Mouse (Mus musculus) midbrain, embryonic 12.5 days (tissue): Measurements from ENCODE around the gene Lrp1. TPM values are rescaled to one million over a fixed set of nuclear protein-coding genes. Genes with fewer than 3 reads are reported as not detected.

Experiments
- ATAC-seq: fragments of 200-750 bp; cut with Nextera tagmentation; 2 replicates; pipeline ENCODE4 v1.8.0; 2017; ENCODE audit warnings: low read depth, moderate TSS enrichment, moderate library complexity; ENCODE audit not compliant: low FRiP score
- H3K27ac ChIP-seq: fragments of 300-500 bp; sonication (generic); replicated peaks from 2 replicates; pipeline ENCODE4 v1.5.1; 2016; ENCODE audit warnings: mild to moderate bottlenecking
- H3K27me3 ChIP-seq: fragments of 300-500 bp; sonication (generic); 2 replicates; pipeline ENCODE4 v1.6.1; 2016; ENCODE audit warnings: mild to moderate bottlenecking
- H3K36me3 ChIP-seq: fragments of 300-500 bp; sonication (generic); 2 replicates; pipeline ENCODE4 v1.6.1; 2016
- H3K4me1 ChIP-seq: fragments of 300-500 bp; sonication (generic); 2 replicates; pipeline ENCODE4 v1.6.1; 2016
- H3K4me2 ChIP-seq: fragments of 300-500 bp; sonication (generic); replicated peaks from 2 replicates; pipeline ENCODE4 v1.6.1; 2016; ENCODE audit warnings: mild to moderate bottlenecking, moderate library complexity
- H3K4me3 ChIP-seq: fragments of 300-500 bp; sonication (generic); 2 replicates; pipeline ENCODE4 v1.5.1; 2016; ENCODE audit warnings: mild to moderate bottlenecking
- H3K9ac ChIP-seq: fragments of 300-500 bp; sonication (generic); replicated peaks from 2 replicates; pipeline ENCODE4 v1.6.1; 2016; ENCODE audit warnings: mild to moderate bottlenecking, moderate library complexity
- H3K9me3 ChIP-seq: fragments of 300-500 bp; sonication (generic); 2 replicates; pipeline ENCODE4 v1.6.1; 2016; ENCODE audit warnings: mild to moderate bottlenecking
- WGBS: fragments of 180-500 bp; shearing (Covaris S2); methylation state at CpG from one replicate; pipeline ENCODE4 v1.1.7; 2016; 5-methylcytosine and 5-hydroxymethylcytosine counted together
- polyA plus RNA-seq: library from polyadenylated mRNA; unstranded; fragments of >200 nt; fragmentation: Nextera tagmentation; extraction: Ambion mirVana; gene quantifications from 2 replicates; pipeline ENCODE4 v1.2.1, GENCODE M21; 2016

Lrp1 gene
- polyA plus RNA-seq, 1 experiment from 2014 or later = 98.1 TPM

- no peak overlapping the region for H3K9ac ChIP-seq
- H3K4me2 ChIP-seq = no peak overlapping the region
- 93% methylated on average over 30 of the region's 30 CpGs for WGBS
- no peak for ATAC-seq
- H3K27me3 ChIP-seq = no peaks in the 10 kb centered on the region
- H3K27ac ChIP-seq = no peak overlapping the region
- no peak overlapping the region for H3K4me3 ChIP-seq
- no peaks in the 10 kb centered on the region for H3K9me3 ChIP-seq
- peaks cover 65% of the 10 kb centered on the region for H3K36me3 ChIP-seq
- H3K4me1 ChIP-seq = peaks cover 12% of the 10 kb centered on the region
These were observed 25.8 kb downstream of the Lrp1 start for GRCm38 (mm10) chr10:127594930-127595715.

GRCm38 (mm10) chr10:127594405-127594804 is 26.5 kb downstream of the Lrp1 start:
- no peak for ATAC-seq
- Histone ChIP-seq H3K4me3 (no peak overlapping the region), H3K27ac (no peak overlapping the region), H3K9me3 (no peaks in the 10 kb centered on the region), H3K4me2 (no peak overlapping the region), H3K27me3 (no peaks in the 10 kb centered on the region), H3K36me3 (peaks cover 70% of the 10 kb centered on the region), H3K4me1 (peaks cover 12% of the 10 kb centered on the region), H3K9ac (no peak overlapping the region)
- 91% methylated on average over 8 of the region's 8 CpGs for WGBS

- WGBS = 93% methylated on average over 13 of the region's 13 CpGs
- H3K27ac ChIP-seq = no peak overlapping the region
These were observed 28.1 kb downstream of the Lrp1 start for GRCm38 (mm10) chr10:127592850-127593249.

GRCm38 (mm10) chr10:127592423-127592822 is 28.5 kb downstream of the Lrp1 start:
- Histone ChIP-seq H3K9me3 (no peaks in the 10 kb centered on the region), H3K27me3 (no peaks in the 10 kb centered on the region), H3K4me3 (no peak overlapping the region), H3K4me2 (no peak overlapping the region), H3K4me1 (peaks cover 9% of the 10 kb centered on the region), H3K36me3 (peaks cover 84% of the 10 kb centered on the region), H3K9ac (no peak overlapping the region), H3K27ac (no peak overlapping the region)
- no peak for ATAC-seq
- WGBS = 96% methylated on average over 7 of the region's 7 CpGs

More at GRCm38 (mm10) chr10:127592850-127593249, 28.1 kb downstream of the Lrp1 start:
- no peak for ATAC-seq
- H3K27me3 ChIP-seq = no peaks in the 10 kb centered on the region
- H3K4me2 ChIP-seq = no peak overlapping the region
- H3K9ac ChIP-seq = no peak overlapping the region
- no peak overlapping the region for H3K4me3 ChIP-seq
- H3K4me1 ChIP-seq = peaks cover 9% of the 10 kb centered on the region
- peaks cover 80% of the 10 kb centered on the region for H3K36me3 ChIP-seq
- no peaks in the 10 kb centered on the region for H3K9me3 ChIP-seq

DNA sequence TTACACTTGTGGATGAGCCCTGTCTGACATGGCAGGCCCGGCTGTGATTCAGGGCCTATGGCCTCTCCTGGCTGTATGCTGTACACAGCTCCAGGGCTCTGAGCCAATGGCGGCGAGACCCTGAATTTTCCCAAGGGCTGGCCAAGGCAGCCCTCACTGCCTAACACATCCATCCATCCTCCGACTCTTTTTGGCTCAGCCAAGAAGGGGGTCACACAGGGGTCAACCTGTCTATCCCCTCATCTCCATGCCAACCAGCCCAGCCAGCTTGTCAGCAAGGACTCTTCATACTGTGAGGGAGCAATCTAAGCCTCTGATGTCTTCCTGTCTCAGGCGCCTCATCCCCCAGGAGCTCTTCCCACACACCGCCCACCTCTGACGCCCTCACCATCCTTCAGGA is 29.4 kb downstream of the Lrp1 start:
- peaks cover 4% of the 10 kb centered on the region for H3K4me1 ChIP-seq
- H3K27me3 ChIP-seq = no peaks in the 10 kb centered on the region
- 0 out of 2 replicates have a peak, but pooled peaks have one; percentile 4 for ATAC-seq
- H3K4me2 ChIP-seq = no peak overlapping the region
- no peak overlapping the region for H3K4me3 ChIP-seq
- H3K9ac ChIP-seq = no peak overlapping the region
- WGBS = 51% methylated on average over 7 of the region's 7 CpGs
- no peaks in the 10 kb centered on the region for H3K9me3 ChIP-seq
- peaks cover 90% of the 10 kb centered on the region for H3K36me3 ChIP-seq
- H3K27ac ChIP-seq = no peak overlapping the region

GRCm38 (mm10) chr10:127590831-127591451 is 30.0 kb downstream of the Lrp1 start:
- H3K36me3 ChIP-seq = peaks cover 94% of the 10 kb centered on the region
- WGBS = 93% methylated on average over 7 of the region's 7 CpGs
- H3K9me3 ChIP-seq = no peaks in the 10 kb centered on the region
- H3K27me3 ChIP-seq = no peaks in the 10 kb centered on the region
- no peak overlapping the region for H3K4me2 ChIP-seq
- H3K4me3 ChIP-seq = no peak overlapping the region
- H3K4me1 ChIP-seq = no peaks in the 10 kb centered on the region
- H3K27ac ChIP-seq = no peak overlapping the region
- no peak overlapping the region for H3K9ac ChIP-seq
- no peak for ATAC-seq

GRCm38 (mm10) chr10:127590256-127590655 is 30.7 kb downstream of the Lrp1 start:
- Histone ChIP-seq H3K27me3 (no peaks in the 10 kb centered on the region), H3K4me1 (no peaks in the 10 kb centered on the region), H3K27ac (no peak overlapping the region), H3K9ac (no peak overlapping the region), H3K4me2 (no peak overlapping the region), H3K4me3 (no peak overlapping the region), H3K9me3 (no peaks in the 10 kb centered on the region), H3K36me3 (peaks cover 97% of the 10 kb centered on the region)
- 93% methylated on average over 10 of the region's 12 CpGs for WGBS
- no peak for ATAC-seq

GRCm38 (mm10) chr10:127587776-127588175 is 33.2 kb downstream of the Lrp1 start:
- Histone ChIP-seq H3K9ac (no peak overlapping the region), H3K27ac (no peak overlapping the region), H3K4me2 (no peak overlapping the region), H3K9me3 (no peaks in the 10 kb centered on the region), H3K4me3 (no peak overlapping the region), H3K4me1 (no peaks in the 10 kb centered on the region), H3K27me3 (no peaks in the 10 kb centered on the region), H3K36me3 (peaks cover 97% of the 10 kb centered on the region)
- 93% methylated on average over 8 of the region's 8 CpGs for WGBS
- ATAC-seq = no peak

DNA sequence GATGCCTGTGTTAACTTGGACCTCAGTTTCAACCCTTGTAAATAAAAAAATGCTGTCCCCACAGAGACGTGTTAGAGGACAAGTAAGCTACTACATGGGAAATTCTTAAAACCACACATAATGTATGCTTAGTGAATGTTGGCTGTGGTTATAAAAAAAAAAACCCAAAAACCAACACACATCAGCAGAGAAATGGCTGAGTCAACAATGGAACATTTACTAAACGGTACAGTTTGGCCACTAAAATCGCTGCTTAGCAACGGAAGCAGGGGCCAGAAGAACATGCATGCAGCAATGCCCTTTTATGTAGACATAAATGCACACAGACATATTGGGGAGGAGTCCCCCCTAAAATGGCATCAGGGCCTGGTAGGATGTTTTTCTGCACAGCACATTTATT is 34.7 kb downstream of the Lrp1 start:
- no peaks in the 10 kb centered on the region for H3K4me1 ChIP-seq
- no peak overlapping the region for H3K9ac ChIP-seq
- ATAC-seq = no peak
- WGBS = 91% methylated on average over 4 of the region's 4 CpGs
- H3K4me2 ChIP-seq = no peak overlapping the region
- H3K36me3 ChIP-seq = peaks cover 97% of the 10 kb centered on the region
- no peaks in the 10 kb centered on the region for H3K9me3 ChIP-seq
- no peak overlapping the region for H3K27ac ChIP-seq
- no peaks in the 10 kb centered on the region for H3K27me3 ChIP-seq
- H3K4me3 ChIP-seq = no peak overlapping the region

DNA sequence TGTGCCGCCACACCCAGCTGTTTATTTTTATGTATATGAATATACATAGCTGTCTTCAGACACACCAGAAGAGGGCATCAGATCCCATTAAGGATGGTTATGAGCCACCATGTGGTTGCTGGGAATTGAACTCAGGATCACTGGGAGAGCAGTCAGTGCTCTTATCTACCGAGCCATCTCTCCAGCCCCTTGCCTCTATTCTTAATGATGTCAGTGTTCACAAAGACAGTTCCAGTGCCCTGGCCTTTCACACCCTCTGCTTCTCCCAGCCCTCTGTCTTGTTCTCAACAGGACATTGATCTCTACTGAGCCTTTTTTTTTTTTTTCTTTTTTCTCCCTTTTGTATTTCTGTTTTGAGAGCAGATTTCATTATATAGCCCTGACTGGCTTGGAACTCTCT is 35.4 kb downstream of the Lrp1 start:
- WGBS = 74% methylated on average over 2 of the region's 2 CpGs
- peaks cover 97% of the 10 kb centered on the region for H3K36me3 ChIP-seq

GRCm38 (mm10) chr10:127583649-127584048 is 37.3 kb downstream of the Lrp1 start:
- WGBS = 85% methylated on average over 8 of the region's 8 CpGs
- no peak for ATAC-seq

More for the DNA sequence above, 35.4 kb downstream of the Lrp1 start:
- H3K4me1 ChIP-seq = no peaks in the 10 kb centered on the region
- H3K4me3 ChIP-seq = no peak overlapping the region
- no peak overlapping the region for H3K27ac ChIP-seq
- H3K27me3 ChIP-seq = no peaks in the 10 kb centered on the region
- ATAC-seq = no peak
- no peak overlapping the region for H3K4me2 ChIP-seq
- no peaks in the 10 kb centered on the region for H3K9me3 ChIP-seq
- H3K9ac ChIP-seq = no peak overlapping the region

GRCm38 (mm10) chr10:127581291-127581690 is 39.7 kb downstream of the Lrp1 start:
- WGBS = 95% methylated on average over 9 of the region's 9 CpGs
- Histone ChIP-seq H3K4me2 (no peak overlapping the region), H3K27ac (no peak overlapping the region), H3K27me3 (no peaks in the 10 kb centered on the region), H3K4me3 (no peak overlapping the region), H3K36me3 (peaks cover 98% of the 10 kb centered on the region), H3K9ac (no peak overlapping the region), H3K4me1 (no peaks in the 10 kb centered on the region), H3K9me3 (no peaks in the 10 kb centered on the region)
- ATAC-seq = no peak

More at GRCm38 (mm10) chr10:127583649-127584048, 37.3 kb downstream of the Lrp1 start:
- H3K27me3 ChIP-seq = no peaks in the 10 kb centered on the region
- no peak overlapping the region for H3K9ac ChIP-seq
- no peak overlapping the region for H3K27ac ChIP-seq
- H3K4me2 ChIP-seq = no peak overlapping the region
- no peaks in the 10 kb centered on the region for H3K9me3 ChIP-seq
- no peak overlapping the region for H3K4me3 ChIP-seq
- peaks cover 97% of the 10 kb centered on the region for H3K36me3 ChIP-seq
- H3K4me1 ChIP-seq = no peaks in the 10 kb centered on the region
